Mouse (Mus musculus): ENCODE data around the gene Med28.

Gene Med28

DNA sequence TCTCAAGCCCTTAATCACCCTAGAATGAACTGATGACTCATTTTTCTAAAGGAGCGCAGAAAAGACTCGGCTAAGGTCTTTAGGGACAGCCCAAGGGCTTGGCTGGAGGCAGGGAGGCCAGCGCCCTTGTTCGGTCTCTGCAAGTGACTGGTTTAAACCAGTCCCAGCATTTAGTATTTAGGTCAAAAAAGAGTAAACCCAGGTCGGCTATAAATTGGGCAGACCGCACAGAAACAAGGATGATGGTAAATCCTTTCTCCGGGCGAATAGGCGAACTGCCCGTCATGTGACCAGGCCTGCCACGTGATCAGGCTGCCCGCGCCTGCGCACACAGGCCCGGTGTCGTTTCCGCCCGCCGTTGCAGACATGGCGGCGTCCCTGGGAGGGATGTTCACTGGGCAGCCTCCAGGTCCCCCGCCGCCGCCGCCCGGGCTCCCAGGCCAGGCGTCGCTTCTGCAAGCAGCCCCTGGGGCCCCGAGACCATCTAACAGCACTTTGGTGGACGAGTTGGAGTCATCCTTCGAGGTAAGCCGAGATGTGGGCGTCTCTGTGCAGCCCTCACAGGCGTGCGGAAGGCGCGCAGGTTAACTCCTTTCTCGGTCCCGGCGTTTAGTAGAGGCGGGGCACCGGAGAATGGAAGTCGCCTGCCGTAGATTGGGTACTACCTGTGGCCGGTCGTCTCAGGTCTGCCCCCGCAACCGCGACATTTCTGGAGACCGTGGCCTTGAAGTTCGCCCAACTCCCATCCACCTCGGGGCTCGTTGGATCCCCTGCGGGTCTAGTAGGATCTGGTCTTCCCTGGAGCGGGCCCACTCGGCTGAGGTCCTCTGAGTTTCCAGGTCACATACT, at the start of gene Med28:
Gene Med28, plus strand, starts transcription at position 270 of the 849 bp plus-strand sequence.
- peak; percentile 96 for DNase-seq

DNA sequence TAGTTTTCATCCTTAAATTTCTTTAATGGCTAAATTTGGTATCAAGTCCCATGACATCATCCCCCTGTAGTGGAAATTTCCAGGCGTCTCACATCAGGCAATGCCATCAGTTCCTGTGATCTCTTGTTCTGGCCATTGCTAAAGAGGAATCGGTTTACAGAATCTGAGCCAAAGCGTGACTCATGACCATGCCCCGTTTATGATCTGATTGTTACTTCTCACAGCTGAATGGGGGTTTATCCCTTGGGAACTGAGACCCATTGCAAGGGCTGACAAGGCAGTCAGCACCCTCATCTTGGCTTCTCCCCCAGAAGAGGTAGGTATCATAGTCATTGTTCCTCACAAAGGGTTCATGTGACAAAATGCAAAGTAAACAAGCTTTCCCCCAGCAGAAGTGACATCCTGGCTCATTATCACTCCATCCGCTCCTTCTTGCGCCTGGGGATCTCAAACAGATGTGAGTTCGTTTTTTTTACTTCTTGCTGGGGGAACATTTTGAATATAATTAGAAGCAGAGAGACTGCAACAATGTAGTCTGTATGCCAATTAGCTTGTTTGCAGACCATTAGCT, 47.1 kb upstream of the Med28 start:
- no peak for DNase-seq

DNA sequence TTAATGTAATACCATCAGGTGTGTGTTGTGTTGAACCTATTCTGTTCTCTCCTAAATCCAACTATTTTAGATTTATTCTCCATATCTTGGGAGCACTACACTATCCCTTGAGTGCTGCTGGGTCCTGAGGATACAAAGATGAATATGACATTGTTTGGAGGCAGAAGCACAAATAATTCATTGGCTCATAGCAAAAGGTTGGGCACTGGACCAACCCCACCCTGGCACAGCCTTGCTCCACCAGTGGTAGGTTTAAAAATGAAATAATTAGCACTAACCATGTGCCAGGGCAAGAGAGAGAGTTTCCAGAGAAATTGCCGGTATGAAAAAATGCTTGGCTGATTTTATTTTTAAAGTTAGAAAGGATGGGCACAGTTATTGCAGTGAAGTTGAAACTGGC, 46.5 kb upstream of the Med28 start:
- no peak for DNase-seq

DNA sequence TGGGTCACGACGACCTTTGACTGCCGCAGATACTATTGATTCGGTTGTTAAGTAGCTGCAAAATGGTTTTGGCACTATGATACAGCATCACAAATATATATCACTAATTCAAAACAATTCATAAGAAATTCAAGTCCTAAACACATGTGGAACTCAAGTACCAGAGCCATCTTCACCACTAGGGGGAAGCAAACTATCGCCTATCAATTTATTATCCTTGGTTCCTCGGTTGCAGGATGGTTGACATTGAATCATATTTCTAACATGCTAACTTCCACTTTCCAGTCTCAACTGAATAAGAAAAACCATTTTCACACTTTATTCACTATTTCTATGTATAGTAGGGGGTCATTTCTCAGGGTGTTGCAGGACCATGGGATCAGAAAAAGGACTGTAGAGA, 45.8 kb upstream of the Med28 start:
- no peak for DNase-seq

DNA sequence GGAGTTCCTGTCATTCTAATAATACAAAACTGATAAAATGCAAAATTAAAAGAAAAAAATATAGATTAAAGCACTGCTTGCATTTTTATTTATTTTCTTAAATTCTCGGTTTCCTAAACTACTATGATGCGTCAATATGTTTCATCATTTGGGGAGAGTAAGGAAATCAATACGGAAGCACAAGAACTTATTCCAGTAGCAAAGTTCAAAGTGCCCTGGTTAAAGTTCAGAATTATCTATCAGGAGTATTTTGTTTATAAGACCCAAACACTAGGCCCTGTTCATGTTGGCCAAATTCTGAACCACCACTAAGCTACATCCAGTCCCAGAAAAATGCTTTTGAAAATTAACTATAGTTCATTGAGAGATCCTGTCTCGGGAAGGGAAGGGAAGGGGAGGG, 45.3 kb upstream of the Med28 start:
- DNase-seq, result no peak

DNA sequence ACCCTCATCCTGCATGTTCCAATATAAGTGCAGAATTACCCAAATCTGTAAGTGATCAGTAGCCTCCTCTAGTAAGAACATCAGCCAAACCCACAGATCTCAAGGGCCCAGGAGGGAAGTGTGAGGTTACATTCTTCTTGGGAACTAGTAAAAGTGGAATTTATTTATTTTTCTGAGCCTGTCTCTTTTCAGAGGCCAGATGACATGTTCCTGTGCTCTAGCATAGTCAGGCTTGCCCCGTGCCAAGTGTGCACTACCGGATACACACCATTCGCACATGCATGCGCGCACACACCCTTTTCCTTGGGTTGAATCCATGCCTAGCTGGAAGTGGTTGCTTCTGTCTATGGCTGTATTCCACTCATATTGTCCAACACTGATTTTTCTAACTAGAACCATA, 44.3 kb upstream of the Med28 start:
- DNase-seq, result no peak

DNA sequence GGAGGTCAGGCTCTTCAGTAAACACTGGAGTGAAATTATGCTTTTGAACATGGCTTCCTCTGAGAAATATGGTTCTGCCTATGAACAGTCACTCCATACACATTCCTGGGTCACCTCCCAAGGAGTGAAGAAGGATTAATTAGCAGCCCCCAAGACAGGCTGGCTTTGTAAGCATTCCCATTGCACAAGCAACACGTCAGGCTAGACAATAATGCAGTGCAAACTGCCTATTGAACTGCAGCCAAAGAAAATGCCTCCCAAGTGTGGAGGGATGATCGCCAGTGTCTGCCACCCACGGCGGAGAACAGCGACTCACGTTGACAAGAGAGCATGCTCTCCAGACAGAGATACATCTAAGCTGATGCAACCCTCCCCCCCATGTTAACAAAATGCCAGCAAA, 43.7 kb upstream of the Med28 start:
- no peak for DNase-seq

DNA sequence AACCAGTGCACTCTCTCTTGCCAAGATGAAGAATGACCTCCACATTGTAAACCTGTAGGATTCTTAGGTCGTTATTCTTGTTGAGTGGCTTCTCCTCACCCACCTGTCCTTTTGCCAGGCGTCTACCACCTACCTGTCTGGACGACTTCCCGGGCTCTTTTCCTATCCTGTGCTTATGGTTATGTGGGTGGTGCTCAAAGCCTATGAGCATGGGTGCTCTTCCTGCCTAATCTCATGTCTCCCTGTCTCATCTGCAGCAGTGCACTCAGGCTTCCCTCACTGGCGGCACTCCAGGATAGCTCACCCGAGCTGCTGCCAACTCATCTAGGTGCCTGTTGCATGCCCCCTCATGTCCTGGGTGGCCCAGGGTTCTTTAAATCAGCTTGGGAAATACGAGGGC, 42.4 kb upstream of the Med28 start:
- no peak for DNase-seq

DNA sequence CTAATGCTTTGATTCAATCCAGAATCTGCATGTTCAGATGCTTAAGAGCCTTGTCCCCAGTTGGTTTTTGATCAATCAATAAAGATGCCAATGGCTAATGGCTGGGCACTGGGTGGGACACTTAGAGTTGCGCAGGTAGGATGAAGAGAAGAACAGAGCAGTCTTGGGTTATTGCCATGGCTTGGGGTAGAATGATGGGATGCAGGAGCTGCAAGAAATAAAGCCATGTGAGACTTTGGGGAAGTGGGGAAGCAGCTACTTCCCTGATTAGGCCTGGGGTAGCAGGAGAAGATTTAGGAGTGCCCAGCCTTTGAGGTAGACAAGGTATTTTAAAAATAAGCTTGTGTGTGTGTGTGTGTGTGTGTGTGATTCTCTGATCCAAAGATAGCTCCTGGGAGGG, 40.0 kb upstream of the Med28 start:
- no peak for DNase-seq

DNA sequence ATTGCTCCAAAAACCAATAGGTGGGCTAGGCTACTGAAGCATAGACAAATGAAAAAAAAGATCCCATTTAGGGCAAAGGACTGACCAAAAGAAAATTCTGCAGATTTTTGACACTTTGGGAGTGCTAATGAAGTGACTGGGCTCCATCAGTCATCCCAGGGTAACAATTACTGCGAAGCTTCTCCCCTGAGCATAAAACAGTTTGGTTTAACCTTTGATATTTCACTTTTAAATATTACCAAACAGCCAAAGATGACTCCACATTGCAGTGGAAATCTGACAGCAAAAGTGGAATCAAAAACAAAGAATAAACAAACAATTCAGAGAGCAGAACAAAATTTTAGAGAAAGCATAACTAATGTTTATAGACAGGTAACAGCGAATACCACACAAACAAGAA, 38.9 kb upstream of the Med28 start:
- no peak for DNase-seq

DNA sequence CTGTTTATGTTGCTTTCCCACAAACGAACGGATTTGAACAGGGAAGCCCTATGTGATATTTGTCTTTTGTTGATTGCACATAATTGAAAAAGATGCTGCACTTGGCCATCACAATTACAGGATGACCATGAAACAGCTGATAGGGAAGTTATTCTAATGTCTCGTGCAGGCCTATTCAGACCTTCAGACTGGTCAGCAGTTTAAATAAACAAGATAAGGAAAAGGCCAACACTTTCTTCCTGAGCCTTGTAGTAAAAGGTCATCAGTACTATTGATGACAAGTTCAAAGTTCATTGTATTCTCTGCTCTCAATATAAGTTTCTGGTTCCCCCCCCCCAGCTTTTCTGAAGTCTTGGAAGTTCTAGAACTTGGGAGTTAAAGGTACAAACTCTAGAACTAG, 37.4 kb upstream of the Med28 start:
- DNase-seq, result no peak

DNA sequence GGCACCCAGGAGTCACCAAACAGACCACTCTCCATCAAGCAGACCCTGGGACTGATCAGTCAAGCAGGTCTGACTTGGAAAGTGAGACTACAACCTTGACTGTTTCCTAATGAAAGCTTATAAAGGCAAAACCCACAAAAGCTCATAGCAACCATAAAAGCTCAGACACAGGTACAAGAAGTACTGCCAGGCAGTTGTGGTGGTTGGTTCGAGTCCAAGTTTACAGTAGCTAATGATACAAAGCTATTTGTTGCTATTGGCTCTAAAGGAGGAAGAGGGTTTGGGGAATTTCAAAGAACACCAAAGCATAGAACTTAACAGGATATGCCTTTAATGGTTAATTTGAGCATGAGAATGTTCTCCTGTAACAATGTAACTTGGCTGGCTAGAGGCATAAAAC, 36.4 kb upstream of the Med28 start:
- no peak for DNase-seq

DNA sequence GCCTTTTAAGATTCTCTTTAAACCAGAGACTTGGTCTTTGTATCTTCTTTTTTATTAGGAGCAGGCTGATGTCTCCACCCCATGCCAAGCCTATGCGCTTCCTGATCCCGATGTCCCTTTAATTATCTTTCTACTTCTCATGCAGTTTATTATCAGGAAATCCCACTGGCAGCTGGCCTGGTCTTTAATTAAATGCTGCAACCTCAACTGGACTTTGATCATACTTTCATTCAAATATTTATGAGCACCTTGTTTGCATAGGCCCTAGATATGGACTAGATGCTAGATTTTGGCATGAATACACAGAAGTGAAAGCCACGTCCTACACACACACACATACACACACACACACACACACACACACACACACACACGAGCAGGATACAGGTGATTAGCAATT, 28.3 kb upstream of the Med28 start:
- no peak for DNase-seq

DNA sequence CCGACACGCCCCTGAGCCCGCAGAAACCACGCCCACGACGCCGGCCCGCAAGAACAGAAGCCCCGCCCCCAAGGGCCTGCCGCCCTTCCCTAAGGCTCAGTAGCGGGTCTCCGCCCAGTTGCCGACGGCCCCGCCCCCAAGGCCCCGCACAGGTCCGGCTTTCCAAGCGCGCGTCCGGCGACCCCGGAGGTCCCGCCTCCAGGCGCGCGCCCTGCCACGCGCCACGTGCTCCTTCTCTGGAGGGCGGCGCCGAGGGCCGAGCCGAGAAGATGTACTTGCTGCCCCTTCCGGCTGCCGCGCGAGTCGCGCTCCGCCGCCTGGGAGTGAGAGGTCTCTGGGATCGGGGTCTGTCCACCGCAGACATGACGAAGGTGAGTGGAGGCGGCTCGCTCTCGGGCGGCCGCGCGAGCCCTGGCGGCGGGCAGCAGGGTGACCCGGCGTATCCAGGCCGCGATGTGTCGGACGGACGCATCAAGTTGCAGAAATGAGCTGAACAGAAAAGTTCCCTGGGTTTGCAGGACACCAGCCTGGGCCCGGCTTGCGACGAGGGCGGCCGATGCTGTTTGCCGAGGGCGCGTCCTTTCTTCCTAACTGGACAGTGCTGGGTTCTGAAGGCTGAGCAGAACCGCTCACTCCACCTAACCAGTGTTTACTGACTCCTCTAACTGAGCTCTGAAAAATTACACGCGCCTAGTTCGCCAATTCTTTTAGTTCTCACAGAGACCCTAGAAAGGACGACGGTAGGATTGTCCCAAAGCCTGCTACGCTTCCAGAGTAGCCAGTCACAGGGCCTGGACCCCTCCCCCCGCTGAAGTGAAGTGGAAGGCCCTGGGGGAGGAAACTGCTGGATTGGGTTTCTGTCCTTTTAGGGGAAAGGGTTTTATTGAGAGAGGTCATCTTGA, 26.6 kb upstream of the Med28 start, which contains the start of gene Lap3:
Gene Lap3, plus strand, starts transcription at position 184 of the 902 bp plus-strand sequence.
- peak; percentile 100 for DNase-seq

DNA sequence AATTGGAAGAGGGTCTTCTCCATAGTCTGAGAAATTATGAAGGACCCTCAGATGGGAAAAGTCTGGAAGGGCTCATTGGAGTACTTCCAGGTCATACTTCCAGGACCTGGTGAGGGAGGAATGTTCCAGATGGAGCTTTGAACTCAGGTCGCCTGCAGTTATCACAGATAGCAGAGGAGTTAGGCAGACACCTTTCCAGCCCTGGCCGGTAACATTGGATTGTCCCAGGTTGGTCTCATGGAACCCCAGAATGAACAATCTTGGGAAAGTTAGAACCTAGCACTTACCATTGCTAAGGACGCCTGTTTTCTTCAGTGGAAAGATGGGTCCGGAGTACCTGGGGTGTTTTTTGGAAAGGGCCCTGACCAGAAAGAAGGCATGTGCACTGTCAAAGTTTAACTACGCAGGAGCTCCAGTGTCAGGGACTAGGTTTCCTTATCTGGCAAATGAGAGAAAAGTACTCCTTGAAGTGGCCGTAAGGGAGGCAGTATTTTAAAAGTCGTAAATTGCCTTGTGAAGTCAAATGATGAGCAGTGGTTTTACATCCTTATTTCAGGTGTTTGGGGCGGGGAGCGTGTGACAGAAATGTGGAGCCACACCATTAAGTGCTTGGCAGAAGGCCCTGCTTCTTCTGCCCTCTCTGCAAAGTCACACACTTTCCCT, 25.8 kb upstream of the Med28 start:
- DNase-seq, result no peak

DNA sequence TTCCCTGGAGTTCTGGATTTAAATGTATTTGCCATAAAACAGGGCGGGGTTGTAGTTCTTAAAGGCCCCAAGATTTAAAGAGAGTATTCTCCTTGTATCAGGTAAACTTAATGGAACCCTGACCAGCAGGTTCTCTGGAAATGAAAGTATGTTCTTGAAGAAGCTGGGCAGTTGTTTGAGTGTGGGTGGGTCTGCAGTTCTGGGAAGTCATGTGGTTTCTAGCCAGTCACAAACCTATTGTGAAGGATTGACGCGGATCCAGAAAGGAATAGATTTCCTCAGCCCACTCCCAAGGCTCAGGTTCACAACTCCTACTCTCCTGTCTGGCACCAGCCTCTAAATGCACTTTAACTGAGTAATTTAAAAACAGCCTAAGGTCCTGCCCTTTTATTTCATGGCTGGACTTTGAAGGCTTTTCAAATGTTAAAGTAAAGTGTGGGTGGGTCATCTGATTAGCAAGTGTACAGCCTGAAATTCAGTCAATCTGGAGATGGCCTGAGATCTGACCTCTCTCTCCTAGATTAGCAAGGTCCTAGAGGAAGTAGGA, 24.5 kb upstream of the Med28 start:
- no peak for DNase-seq

DNA sequence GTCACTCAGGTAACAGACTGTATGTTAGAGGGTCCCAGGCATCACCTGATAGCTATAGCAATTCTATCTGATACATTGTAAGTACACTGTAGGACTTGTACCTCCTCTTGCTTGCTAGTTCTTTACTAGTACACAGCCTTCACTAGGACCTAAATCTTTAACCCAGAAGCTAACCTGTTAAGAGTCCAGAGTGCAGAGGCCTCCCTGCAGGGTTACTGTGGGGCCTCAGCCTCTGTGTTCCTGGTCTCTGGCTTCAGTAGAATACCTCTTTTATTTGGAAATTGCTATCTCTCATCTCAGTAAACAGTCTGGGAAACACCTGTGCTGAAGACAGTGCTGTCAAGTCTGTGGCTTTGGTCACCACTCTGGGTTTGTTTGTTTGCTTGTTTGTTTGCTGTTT, 24.0 kb upstream of the Med28 start:
- no peak for DNase-seq

DNA sequence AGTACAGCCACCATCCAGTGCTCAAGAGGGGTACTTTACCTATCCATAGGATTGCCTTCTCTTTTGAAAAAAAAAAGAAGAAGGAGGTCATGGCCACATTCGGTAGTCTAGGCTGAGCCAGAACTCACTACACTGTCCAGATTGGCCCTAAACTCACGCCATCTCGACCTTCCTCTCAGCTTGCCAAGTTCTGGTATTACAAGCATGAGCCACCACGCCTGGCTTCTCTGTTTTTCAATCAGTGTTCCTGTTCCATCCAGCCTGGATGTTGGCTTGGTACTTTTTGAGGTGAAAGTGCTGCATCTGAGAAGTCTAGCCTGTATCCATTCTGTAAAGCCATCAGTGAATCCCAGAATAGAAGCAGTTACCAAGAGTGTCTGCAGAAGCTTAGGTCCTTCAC, 23.6 kb upstream of the Med28 start:
- no peak for DNase-seq

DNA sequence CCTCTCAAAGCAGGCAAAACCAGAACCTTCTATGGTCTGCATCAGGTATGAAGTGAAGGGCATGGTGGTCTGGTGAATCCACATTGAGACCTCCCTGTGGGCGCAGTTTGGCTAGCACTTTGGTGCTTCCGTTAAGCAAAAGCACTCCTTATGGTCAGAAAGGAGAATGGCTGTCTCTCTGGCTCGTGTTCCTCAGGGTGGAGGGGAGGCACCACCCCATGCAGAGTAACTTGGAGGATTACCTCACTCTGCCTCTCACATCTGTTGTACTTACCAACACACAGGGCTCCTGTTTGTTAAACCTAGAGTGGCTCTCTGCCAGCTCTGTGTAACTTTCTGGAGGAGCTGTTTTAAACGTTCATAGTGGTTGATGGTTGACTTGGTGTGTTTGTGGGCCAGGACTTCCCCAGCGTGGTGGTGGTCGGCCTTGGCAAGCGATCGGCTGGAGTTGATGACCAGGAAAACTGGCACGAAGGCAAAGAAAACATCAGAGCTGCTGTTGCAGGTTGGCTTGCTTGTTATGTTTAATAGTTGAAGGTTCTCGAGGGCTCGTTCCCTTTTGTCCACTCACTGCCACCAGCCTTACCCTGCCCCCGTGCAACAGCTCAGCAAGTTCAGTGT, 23.0 kb upstream of the Med28 start:
- no peak for DNase-seq

DNA sequence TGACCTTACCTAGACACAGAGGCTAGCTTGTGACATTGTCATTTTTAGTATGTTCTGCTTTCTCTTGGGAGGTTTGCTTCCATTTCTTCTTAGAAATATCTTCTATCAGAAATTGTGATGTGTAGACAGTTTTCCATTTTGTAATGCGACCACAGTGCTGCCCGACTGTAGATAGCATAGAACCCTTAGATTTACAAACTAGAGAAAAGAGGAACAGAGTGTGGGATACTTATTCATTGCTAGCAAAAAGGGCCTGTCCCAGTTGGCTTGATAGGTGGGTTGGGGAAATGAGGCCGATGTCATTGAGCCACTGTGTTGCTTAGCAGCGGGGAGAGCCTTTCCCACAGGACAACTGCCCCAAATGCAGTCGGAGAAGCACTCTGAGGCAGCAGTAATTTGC, 22.5 kb upstream of the Med28 start:
- no peak for DNase-seq

DNA sequence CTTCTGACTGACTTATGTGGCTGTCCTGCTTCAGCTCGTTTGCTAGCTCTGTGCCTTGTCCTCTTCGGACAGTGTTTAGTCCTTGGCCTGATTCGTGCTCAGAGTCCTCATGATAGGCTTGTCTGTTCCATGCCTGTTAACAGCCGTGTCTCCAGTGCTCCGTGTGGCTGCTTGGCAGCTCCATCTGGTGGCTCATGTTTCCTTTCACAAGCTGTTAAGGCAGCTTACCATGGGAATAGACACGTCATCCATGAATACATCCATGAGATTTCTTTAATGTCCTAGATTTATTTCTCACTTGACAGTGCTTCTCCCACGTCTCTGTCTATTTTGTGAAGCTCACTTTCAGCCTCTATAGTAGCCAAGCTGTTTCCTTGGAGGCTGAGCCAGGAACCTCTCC, 10.0 kb upstream of the Med28 start:
- DNase-seq, result no peak

DNA sequence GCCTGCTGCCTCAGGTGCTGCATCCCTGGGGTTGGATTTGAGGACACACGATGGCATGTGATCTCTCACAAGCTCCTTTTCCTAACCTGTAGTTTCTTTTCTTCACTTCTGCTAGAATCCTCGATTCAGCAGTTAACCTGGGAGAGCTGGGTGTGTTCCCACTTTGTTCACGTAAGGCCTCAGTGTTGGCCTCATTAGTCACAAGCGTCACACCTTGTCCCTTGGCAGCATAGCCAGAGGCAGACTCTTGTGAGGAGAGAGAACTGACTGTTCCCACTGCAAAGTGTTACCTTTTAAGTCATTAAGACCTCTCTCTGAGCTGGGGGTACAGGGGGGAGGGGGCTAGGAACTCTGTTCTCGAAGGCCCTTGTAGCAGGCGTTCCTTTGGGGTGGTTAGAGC, 7.1 kb upstream of the Med28 start:
- no peak for DNase-seq

Measured in kidney, adult 18-20 months (tissue).